Mouse (Mus musculus) liver, embryonic 11.5 days (tissue): Measurements from ENCODE around the gene Pde4b. TPM values are rescaled to one million over a fixed set of nuclear protein-coding genes. Genes with fewer than 3 reads are reported as not detected.

Experiments
- ATAC-seq: fragments of 200-750 bp; cut with Nextera tagmentation; replicated peaks from 2 replicates; pipeline ENCODE4 v1.8.0; 2017; ENCODE audit warnings: moderate number of reproducible peaks, mild to moderate bottlenecking, moderate TSS enrichment, moderate library complexity; ENCODE audit not compliant: low FRiP score
- DNase-seq: peaks from one replicate; pipeline ENCODE4 v3.0.0-alpha.2; 2017; ENCODE audit warnings: low spot score
- H3K27ac ChIP-seq: fragments of 300-500 bp; sonication (generic); 2 replicates; pipeline ENCODE4 v1.5.1; 2014; ENCODE audit warnings: mild to moderate bottlenecking, low read depth, low read length, control low read depth
- H3K27me3 ChIP-seq: fragments of 300-500 bp; sonication (generic); replicated peaks from 2 replicates; pipeline ENCODE4 v1.6.1; 2014; ENCODE audit warnings: low read length, mixed read lengths; ENCODE audit not compliant: control insufficient read depth, insufficient read depth
- H3K36me3 ChIP-seq: fragments of 300-500 bp; sonication (generic); 2 replicates; pipeline ENCODE4 v1.6.1; 2014; ENCODE audit warnings: mild to moderate bottlenecking, low read length, moderate library complexity, mixed read lengths; ENCODE audit not compliant: control insufficient read depth, insufficient read depth
- H3K4me1 ChIP-seq: fragments of 300-500 bp; sonication (generic); replicated peaks from 2 replicates; pipeline ENCODE4 v1.6.1; 2014; ENCODE audit warnings: low read length, mixed read lengths; ENCODE audit not compliant: control insufficient read depth, insufficient read depth
- H3K4me2 ChIP-seq: fragments of 300-500 bp; sonication (generic); 2 replicates; pipeline ENCODE4 v1.6.1; 2014; ENCODE audit warnings: mild to moderate bottlenecking, control low read depth, moderate library complexity
- H3K4me3 ChIP-seq: fragments of 300-500 bp; sonication (generic); 2 replicates; pipeline ENCODE4 v1.5.1; 2014; ENCODE audit warnings: low read depth, low read length, control low read depth
- H3K9ac ChIP-seq: fragments of 300-500 bp; sonication (generic); 2 replicates; pipeline ENCODE4 v1.6.1; 2014; ENCODE audit warnings: low read depth, low read length, control low read depth
- H3K9me3 ChIP-seq: fragments of 300-500 bp; sonication (generic); 2 replicates; pipeline ENCODE4 v1.6.1; 2016; ENCODE audit warnings: low read length, inconsistent platforms, mixed read lengths; ENCODE audit not compliant: control insufficient read depth
- WGBS: fragments of 180-500 bp; shearing (Covaris S2); extraction: QIAGEN DNeasy Blood & Tissue Kit; methylation state at CpG from one replicate; pipeline ENCODE4 v1.1.7; 2014; 5-methylcytosine and 5-hydroxymethylcytosine counted together
- polyA plus RNA-seq: library from polyadenylated mRNA; unstranded; fragments of >200 nt; fragmentation: Nextera tagmentation; extraction: Ambion mirVana; gene quantifications from 2 replicates; pipeline ENCODE4 v1.2.1, GENCODE M21; 2014

Gene Pde4b
- polyA plus RNA-seq, 1 experiment from 2014 or later: 9.2 TPM

GRCm38 (mm10) chr4:102630261-102630660, 542.9 kb downstream of the Pde4b start:
- no peaks in the 10 kb centered on the region for H3K9me3 ChIP-seq
- WGBS: 46% methylated on average over 6 of the region's 6 CpGs
- no peak overlapping the region for H3K27ac ChIP-seq
- no peak overlapping the region for H3K4me2 ChIP-seq
- H3K4me3 ChIP-seq: no peak overlapping the region
- H3K36me3 ChIP-seq: no peaks in the 10 kb centered on the region
- no peak for DNase-seq
- ATAC-seq: no peak
- no peaks in the 10 kb centered on the region for H3K4me1 ChIP-seq
- no peak overlapping the region for H3K9ac ChIP-seq
- H3K27me3 ChIP-seq: no peaks in the 10 kb centered on the region

DNA sequence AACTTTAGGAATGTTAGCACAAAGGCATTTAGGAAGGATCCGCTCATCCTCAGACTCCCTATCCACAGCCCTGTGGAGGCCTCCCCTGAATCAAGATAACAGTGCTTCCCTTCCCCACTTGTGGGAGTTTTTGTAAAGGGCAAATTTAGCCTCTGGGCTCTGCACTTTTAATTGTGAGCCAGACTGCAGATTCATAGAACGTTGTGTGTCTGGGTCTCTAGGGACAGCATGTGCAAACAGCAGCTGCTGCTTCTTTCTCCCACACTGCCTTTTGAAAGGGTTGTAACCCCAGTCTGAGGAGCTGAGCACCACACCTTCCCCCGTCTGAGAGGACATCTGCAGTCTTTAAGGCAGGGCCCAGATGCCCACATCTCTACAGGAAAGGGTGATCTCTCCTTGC, 544.3 kb downstream of the Pde4b start:
- Histone ChIP-seq H3K4me3 (no peak overlapping the region), H3K27ac (no peak overlapping the region), H3K9ac (no peak overlapping the region), H3K4me1 (no peaks in the 10 kb centered on the region), H3K9me3 (no peaks in the 10 kb centered on the region), H3K36me3 (no peaks in the 10 kb centered on the region), H3K4me2 (no peak overlapping the region), H3K27me3 (no peaks in the 10 kb centered on the region)
- DNase-seq: no peak
- no peak for ATAC-seq
- WGBS: 56% methylated on average over 3 of the region's 3 CpGs

DNA sequence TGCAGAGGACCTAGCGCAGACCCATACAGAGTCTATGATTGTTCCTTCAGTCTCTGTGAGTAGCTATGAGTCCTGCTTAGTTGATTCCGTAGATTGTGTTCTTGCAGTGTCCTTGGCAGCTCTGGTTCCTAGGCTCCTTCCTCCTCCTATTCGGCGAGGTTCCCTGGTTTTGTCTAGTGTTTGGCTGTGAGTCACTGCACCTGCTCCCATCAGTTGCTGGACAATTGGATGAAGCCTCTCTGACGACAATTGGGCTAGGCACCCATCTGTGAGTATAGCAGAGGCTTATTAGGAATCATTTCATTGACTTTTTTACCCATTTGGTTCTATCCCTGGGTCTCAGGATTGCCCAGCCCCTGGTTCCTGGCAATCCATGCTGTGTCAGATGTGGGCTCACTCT, 545.9 kb downstream of the Pde4b start:
- Histone ChIP-seq H3K27me3 (no peaks in the 10 kb centered on the region), H3K27ac (no peak overlapping the region), H3K36me3 (no peaks in the 10 kb centered on the region), H3K4me3 (no peak overlapping the region), H3K9ac (no peak overlapping the region), H3K4me1 (no peaks in the 10 kb centered on the region), H3K4me2 (no peak overlapping the region), H3K9me3 (no peaks in the 10 kb centered on the region)
- no peak for ATAC-seq
- 84% methylated on average over 5 of the region's 5 CpGs for WGBS
- DNase-seq: no peak

DNA sequence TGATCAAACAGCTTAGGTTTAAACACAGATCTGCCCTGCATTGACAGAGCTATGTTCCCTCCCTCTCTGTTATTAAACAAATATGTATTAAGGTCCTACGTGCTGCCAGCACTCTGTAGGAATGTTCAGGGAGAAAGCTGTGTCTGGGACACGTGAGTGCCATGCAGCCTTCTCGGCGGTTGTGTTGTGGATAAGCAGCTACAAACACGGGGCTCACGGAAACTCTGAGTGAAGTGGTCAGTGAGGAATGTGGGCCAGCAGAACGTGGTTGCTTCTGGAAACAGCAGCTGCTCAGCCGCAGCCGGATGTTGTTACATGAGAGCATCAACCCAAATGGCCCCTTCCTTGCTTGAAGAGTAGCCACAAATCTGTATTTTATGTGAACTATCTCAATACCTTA, 547.9 kb downstream of the Pde4b start:
- Histone ChIP-seq H3K27ac (no peak overlapping the region), H3K4me1 (no peaks in the 10 kb centered on the region), H3K9me3 (no peaks in the 10 kb centered on the region), H3K27me3 (no peaks in the 10 kb centered on the region), H3K4me3 (no peak overlapping the region), H3K4me2 (no peak overlapping the region), H3K9ac (no peak overlapping the region), H3K36me3 (no peaks in the 10 kb centered on the region)
- DNase-seq: no peak
- ATAC-seq: no peak
- WGBS: 35% methylated on average over 9 of the region's 9 CpGs

DNA sequence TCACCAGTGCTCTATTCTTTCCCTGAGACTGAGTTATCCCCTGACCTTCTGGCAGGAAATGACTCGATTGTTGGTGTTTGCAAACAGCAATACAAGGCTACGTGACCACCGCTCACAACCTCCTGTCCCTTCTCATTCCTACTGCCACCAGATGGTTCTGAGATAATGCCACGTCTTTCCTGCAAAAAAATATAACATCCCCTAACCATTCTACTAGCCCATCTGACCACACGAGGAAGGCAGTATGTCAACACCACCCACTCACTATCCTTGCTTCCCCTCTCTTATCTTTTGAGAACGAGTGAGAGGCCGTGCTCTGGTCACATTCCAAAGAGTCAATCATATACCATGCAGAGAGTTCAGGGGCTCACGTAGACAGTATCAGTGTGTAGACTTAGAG, 548.6 kb downstream of the Pde4b start:
- Histone ChIP-seq H3K9ac (no peak overlapping the region), H3K36me3 (no peaks in the 10 kb centered on the region), H3K27ac (no peak overlapping the region), H3K4me2 (no peak overlapping the region), H3K9me3 (no peaks in the 10 kb centered on the region), H3K4me3 (no peak overlapping the region), H3K27me3 (no peaks in the 10 kb centered on the region), H3K4me1 (no peaks in the 10 kb centered on the region)
- 15% methylated on average over 8 of the region's 8 CpGs for WGBS
- DNase-seq (no peak), ATAC-seq (peak; percentile 45; the same call in 1 of the 2 replicates)

- ATAC-seq: no peak
- H3K36me3 ChIP-seq: no peaks in the 10 kb centered on the region
- H3K9ac ChIP-seq: no peak overlapping the region
- DNase-seq: no peak
- no peak overlapping the region for H3K4me3 ChIP-seq
- no peaks in the 10 kb centered on the region for H3K9me3 ChIP-seq
- H3K4me1 ChIP-seq: no peaks in the 10 kb centered on the region
- H3K4me2 ChIP-seq: no peak overlapping the region
- no peaks in the 10 kb centered on the region for H3K27me3 ChIP-seq
- WGBS: 82% methylated on average over 4 of the region's 4 CpGs
- H3K27ac ChIP-seq: no peak overlapping the region
Observed at GRCm38 (mm10) chr4:102637348-102637910, 550.1 kb downstream of the Pde4b start.

DNA sequence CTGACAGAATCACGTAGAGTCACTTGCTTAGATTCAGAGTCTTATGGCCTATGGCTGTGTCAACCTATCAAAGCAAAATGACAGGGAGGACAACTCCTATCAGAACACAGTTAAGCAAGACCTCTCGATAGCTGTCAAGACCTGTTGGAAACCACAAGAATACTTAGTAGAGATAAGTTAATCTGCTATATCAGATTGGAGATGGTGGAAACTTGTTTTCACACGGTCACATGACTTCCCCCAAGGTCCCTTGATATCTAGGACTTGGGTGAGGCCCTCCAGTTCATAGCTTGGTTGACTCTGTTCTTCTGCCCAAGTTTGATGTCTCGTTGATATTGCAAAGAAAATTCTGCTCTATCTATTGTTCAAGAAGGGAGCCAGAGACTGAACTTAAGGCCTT, 553.6 kb downstream of the Pde4b start:
- 71% methylated on average over 4 of the region's 4 CpGs for WGBS
- Histone ChIP-seq H3K27ac (no peak overlapping the region), H3K27me3 (no peaks in the 10 kb centered on the region), H3K4me3 (no peak overlapping the region), H3K9ac (no peak overlapping the region), H3K4me2 (no peak overlapping the region), H3K36me3 (no peaks in the 10 kb centered on the region), H3K9me3 (no peaks in the 10 kb centered on the region), H3K4me1 (no peaks in the 10 kb centered on the region)
- DNase-seq (no peak), ATAC-seq (no peak)

GRCm38 (mm10) chr4:102644062-102644461, 556.7 kb downstream of the Pde4b start:
- DNase-seq (no peak), ATAC-seq (no peak)
- WGBS: 53% methylated on average over 6 of the region's 6 CpGs
- H3K9me3 ChIP-seq: no peaks in the 10 kb centered on the region
- no peak overlapping the region for H3K9ac ChIP-seq
- H3K4me1 ChIP-seq: no peaks in the 10 kb centered on the region
- no peaks in the 10 kb centered on the region for H3K36me3 ChIP-seq
- H3K4me3 ChIP-seq: no peak overlapping the region
- H3K27ac ChIP-seq: no peak overlapping the region
- no peak overlapping the region for H3K4me2 ChIP-seq
- no peaks in the 10 kb centered on the region for H3K27me3 ChIP-seq

GRCm38 (mm10) chr4:102647056-102647455, 559.7 kb downstream of the Pde4b start:
- H3K27ac ChIP-seq: no peak overlapping the region
- H3K9me3 ChIP-seq: no peaks in the 10 kb centered on the region
- no peak overlapping the region for H3K4me2 ChIP-seq
- WGBS: 47% methylated on average over 2 of the region's 2 CpGs
- no peaks in the 10 kb centered on the region for H3K36me3 ChIP-seq
- DNase-seq (no peak), ATAC-seq (no peak)
- no peak overlapping the region for H3K4me3 ChIP-seq
- H3K4me1 ChIP-seq: no peaks in the 10 kb centered on the region
- no peaks in the 10 kb centered on the region for H3K27me3 ChIP-seq
- no peak overlapping the region for H3K9ac ChIP-seq
